Mouse (Mus musculus) small intestine, adult 2 months (tissue): ENCODE measurements around the gene Trak1. TPM values are rescaled to one million over a fixed set of nuclear protein-coding genes. Genes with fewer than 3 reads are reported as not detected.

Source experiments
- H3K27ac ChIP-seq: fragments of 200-500 bp; 2 replicates; pipeline ENCODE4 v1.5.1; 2012; ENCODE audit warnings: low read depth, low read length, control low read depth, inconsistent platforms; ENCODE audit not compliant: insufficient read depth
- H3K27me3 ChIP-seq: fragments of 200-500 bp; 2 replicates; pipeline ENCODE4 v1.6.1; 2012; ENCODE audit warnings: mild to moderate bottlenecking, moderate library complexity, low read length, inconsistent platforms; ENCODE audit not compliant: control insufficient read depth, insufficient read depth
- H3K36me3 ChIP-seq: fragments of 200-500 bp; 2 replicates; pipeline ENCODE4 v1.6.1; 2012; ENCODE audit warnings: mild to moderate bottlenecking, low read length, control low read depth, inconsistent platforms; ENCODE audit not compliant: control insufficient read depth, insufficient read depth
- H3K4me1 ChIP-seq: fragments of 200-500 bp; 2 replicates; pipeline ENCODE4 v1.6.1; 2012; ENCODE audit warnings: low read length, inconsistent platforms, mixed read lengths; ENCODE audit not compliant: control insufficient read depth, insufficient read depth, insufficient read length
- H3K4me3 ChIP-seq: fragments of 200-500 bp; 2 replicates; pipeline ENCODE4 v1.5.1; 2012; ENCODE audit warnings: low read depth, mild to moderate bottlenecking, control low read depth, inconsistent platforms, low read length, moderate library complexity
- CTCF ChIP-seq: fragments of 200-500 bp; IDR thresholded peaks from 2 replicates; pipeline ENCODE4 v1.5.1; 2012; ENCODE audit warnings: low read depth, mild to moderate bottlenecking, control low read depth, inconsistent platforms, low read length, moderate library complexity, mixed read lengths; ENCODE audit not compliant: insufficient replicate concordance, insufficient read length; ENCODE audit errors: extremely low read depth
- POLR2A ChIP-seq: fragments of 200-500 bp; IDR thresholded peaks from 2 replicates; pipeline ENCODE4 v1.6.1; 2012; ENCODE audit warnings: low read depth, mild to moderate bottlenecking, control low read depth, inconsistent platforms, low read length, moderate library complexity
- WGBS: fragments of 180-500 bp; shearing (Covaris S2); methylation state at CpG from one replicate; pipeline ENCODE4 v1.1.7; 2018; 5-methylcytosine and 5-hydroxymethylcytosine counted together
- polyA plus RNA-seq: library from polyadenylated mRNA; depleted of rRNA; stranded (reverse); fragments of >200 nt; gene quantifications from 2 replicates; pipeline ENCODE4 v1.2.3, GENCODE M21; 2012; rRNA removed

Gene Trak1
- polyA plus RNA-seq, 1 experiment, result 99.8 TPM

DNA sequence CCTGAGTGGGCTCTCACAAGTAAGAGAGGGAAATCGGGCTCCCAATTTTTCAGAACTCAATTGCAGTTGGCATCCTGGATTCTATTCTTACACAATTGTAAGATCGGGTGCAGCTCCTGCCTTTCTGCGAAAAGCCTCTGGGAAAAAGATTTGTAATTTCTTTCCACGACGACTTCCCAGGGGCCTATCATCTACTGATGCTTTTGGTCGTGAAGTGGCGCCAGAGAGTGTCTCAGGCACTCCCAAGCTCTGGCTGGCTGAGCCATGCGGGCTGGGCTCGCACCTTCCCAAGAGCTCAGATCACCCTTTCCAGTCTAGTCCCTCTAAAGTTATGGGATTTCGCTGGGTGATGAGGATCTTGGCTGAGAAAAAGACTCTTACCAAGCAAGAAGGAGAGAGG is 198.8 kb downstream of the Trak1 start:
- H3K4me1 ChIP-seq, result peaks cover under 1% of the 10 kb centered on the region
- peaks cover 37% of the 10 kb centered on the region for H3K27me3 ChIP-seq
- no peak for TF ChIP-seq CTCF
- no peak for TF ChIP-seq POLR2A
- 33% methylated on average over 10 of the region's 10 CpGs for WGBS
- H3K4me3 ChIP-seq, result no peak overlapping the region
- no peak overlapping the region for H3K27ac ChIP-seq
- no peaks in the 10 kb centered on the region for H3K36me3 ChIP-seq

- WGBS, result 92% methylated on average over 8 of the region's 8 CpGs
Observed at GRCm38 (mm10) chr9:121505346-121505745, 208.0 kb downstream of the Trak1 start.

GRCm38 (mm10) chr9:121506478-121507180 is 209.3 kb downstream of the Trak1 start:
- H3K27ac ChIP-seq, result no peak overlapping the region
- TF ChIP-seq POLR2A (no peak), CTCF (no peak)
- no peaks in the 10 kb centered on the region for H3K36me3 ChIP-seq
- 77% methylated on average over 8 of the region's 8 CpGs for WGBS
- H3K4me1 ChIP-seq, result peaks cover 7% of the 10 kb centered on the region; the same call in 1 of the 2 replicates
- H3K27me3 ChIP-seq, result no peaks in the 10 kb centered on the region
- H3K4me3 ChIP-seq, result no peak overlapping the region

More at GRCm38 (mm10) chr9:121505346-121505745, 208.0 kb downstream of the Trak1 start:
- H3K4me3 ChIP-seq, result no peak overlapping the region
- no peaks in the 10 kb centered on the region for H3K27me3 ChIP-seq
- TF ChIP-seq CTCF, result no peak
- TF ChIP-seq POLR2A, result no peak
- peaks cover 10% of the 10 kb centered on the region for H3K4me1 ChIP-seq
- no peaks in the 10 kb centered on the region for H3K36me3 ChIP-seq
- H3K27ac ChIP-seq, result no peak overlapping the region

- Histone ChIP-seq H3K4me3 (no peak overlapping the region), H3K36me3 (no peaks in the 10 kb centered on the region), H3K27me3 (peaks cover 7% of the 10 kb centered on the region; the same call in 1 of the 2 replicates), H3K4me1 (peaks cover 11% of the 10 kb centered on the region; the same call in 1 of the 2 replicates), H3K27ac (no peak overlapping the region)
- no peak for TF ChIP-seq POLR2A
- no peak for TF ChIP-seq CTCF
- 72% methylated on average over 4 of the region's 4 CpGs for WGBS
Observed at GRCm38 (mm10) chr9:121511911-121512310, 214.6 kb downstream of the Trak1 start.

GRCm38 (mm10) chr9:121514462-121514861 is 217.2 kb downstream of the Trak1 start:
- Histone ChIP-seq H3K4me3 (no peak overlapping the region), H3K4me1 (peaks cover 7% of the 10 kb centered on the region; the same call in 1 of the 2 replicates), H3K27ac (no peak overlapping the region), H3K36me3 (no peaks in the 10 kb centered on the region), H3K27me3 (peaks cover 14% of the 10 kb centered on the region)
- WGBS, result 40% methylated on average over 5 of the region's 5 CpGs
- TF ChIP-seq POLR2A (no peak), CTCF (no peak)

DNA sequence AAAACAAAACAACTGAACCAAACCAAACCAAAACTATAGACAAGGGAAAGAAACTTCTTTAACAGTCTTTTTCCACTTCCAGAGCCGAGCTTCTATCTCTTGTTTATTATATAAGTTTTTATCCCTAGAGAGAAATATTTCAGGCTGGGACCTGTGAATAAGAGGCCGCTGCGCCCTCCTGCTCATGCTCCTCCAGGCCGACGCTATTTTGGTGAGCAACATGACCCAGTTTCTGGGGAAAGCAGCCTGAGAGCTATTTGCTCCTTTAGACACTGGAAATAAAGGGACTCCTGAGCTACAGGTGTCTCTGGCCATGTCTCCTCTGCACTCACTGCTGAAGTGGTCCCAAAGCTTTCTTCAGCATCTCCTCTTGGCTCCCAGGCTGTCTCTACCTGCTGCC is 222.7 kb downstream of the Trak1 start:
- 88% methylated on average over 5 of the region's 5 CpGs for WGBS
- Histone ChIP-seq H3K4me3 (no peak overlapping the region), H3K36me3 (no peaks in the 10 kb centered on the region), H3K4me1 (peaks cover 2% of the 10 kb centered on the region; the same call in 1 of the 2 replicates), H3K27me3 (peaks cover 17% of the 10 kb centered on the region), H3K27ac (no peak overlapping the region)
- TF ChIP-seq CTCF (no peak), POLR2A (no peak)

Other genes starting within 250 kb of the Trak1 start
- gene Ulk4, start 20.3 kb upstream of the Trak1 start, polyA plus RNA-seq, result 0.51 and 0.65 TPM in 2 replicates
- 168 and 248 TPM in 2 replicates for gene Cck, start 198.2 kb downstream of the Trak1 start, polyA plus RNA-seq